Mouse (Mus musculus): ENCODE measurements around the gene Iqschfp.

- TF ChIP-seq CTCF (IDR thresholded peaks at IDR 0.05; ENCODE audit: control insufficient read depth, insufficient read depth, low read length): no peak
- TF ChIP-seq POLR2A (IDR thresholded peaks at IDR 0.05; ENCODE audit: borderline replicate concordance, control insufficient read depth, low read depth, low read length): no peak
These were observed 643.2 kb downstream of the Iqschfp start for GRCm38 (mm10) chr3:68535160-68535728.
